22 mouse cellular contexts compared by ENCODE assay signal in the genomic region with DNA sequence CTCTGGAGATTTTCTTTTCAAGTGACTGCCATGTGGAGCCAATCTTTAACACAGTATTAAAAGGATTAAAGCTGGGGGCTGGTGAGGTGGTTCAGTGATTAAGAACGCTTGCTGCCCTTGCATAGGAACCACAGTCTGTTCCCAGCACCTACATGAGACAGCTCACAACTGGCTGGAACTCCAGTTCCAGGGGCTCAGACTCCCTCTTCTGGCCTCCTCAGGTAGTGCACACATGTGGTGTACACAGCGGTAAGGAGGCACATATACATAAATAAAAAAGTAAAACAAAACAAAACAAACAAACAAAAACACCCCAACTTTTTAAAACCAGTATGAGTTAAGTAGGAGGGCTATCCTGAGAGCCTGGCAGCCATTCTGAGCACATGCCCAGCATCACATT. TPM values are rescaled to one million over a fixed set of nuclear protein-coding genes. Genes with fewer than 3 reads are reported as not detected.
DNase-seq lines count a peak whose midpoint lies in the region; ATAC-seq and TF ChIP-seq lines count a peak whose summit lies in the region.
"Had no signal": no experiment of that assay in that cellular context is flagged by ENCODE, and none has a peak within 500 bp of the region (broad histone marks: within the 10 kb centered on the region; RNA-seq: fewer than 3 reads in every experiment).

No protein-coding gene starts in this region.

- no peak for TF ChIP-seq RAD21 in MEL (IDR thresholded peaks at IDR 0.05; ENCODE audit: low read depth, low read length)

- no peaks in the 10 kb centered on the region for H3K79me2 ChIP-seq in MEL (ENCODE audit: control insufficient read depth, insufficient read depth, low read length, poor library complexity)

- WGBS in forebrain, postnatal 0 days: 77% methylated on average over 2 of the region's 2 CpGs
- WGBS in forebrain, embryonic 14.5 days: 72% methylated on average over 2 of the region's 2 CpGs

- TF ChIP-seq EP300 in MEL (IDR thresholded peaks at IDR 0.05; ENCODE audit: low read depth in 1 of 2, low read length in 2 of 2): no peak

- H3K4me2 ChIP-seq in forebrain, postnatal 0 days (ENCODE audit: low read depth): no peak overlapping the region
- H3K4me2 ChIP-seq in forebrain, embryonic 14.5 days (ENCODE audit: low read length): no peak overlapping the region
- H3K4me2 ChIP-seq: hindbrain, embryonic 13.5 days; limb, embryonic 15.5 days had no signal

- TF ChIP-seq CTCF in forebrain, postnatal 0 days (IDR thresholded peaks at IDR 0.05; ENCODE audit: low read depth): peak; percentile 24; the same call in 1 of the 2 replicates
- peak; percentile 16 for TF ChIP-seq CTCF in left cerebral cortex, adult 2 months (IDR thresholded peaks at IDR 0.05)
- peak in 2 of 3 experiments; percentile 3 to 5; a peak in 1 of 6 replicates for TF ChIP-seq CTCF in MEL (IDR thresholded peaks at IDR 0.05 in 2 of 3, conservative IDR thresholded peaks at IDR 0.05 in 1 of 3; ENCODE audit: control insufficient read depth in 1 of 3, insufficient read depth in 1 of 3, low read depth in 2 of 3, low read length in 3 of 3, poor library complexity in 1 of 3, severe bottlenecking in 1 of 3)

- no peaks in the 10 kb centered on the region for H3K9me3 ChIP-seq in forebrain, postnatal 0 days (ENCODE audit: low read length)
- no peaks in the 10 kb centered on the region for H3K9me3 ChIP-seq in forebrain, embryonic 14.5 days (replicated peaks; ENCODE audit: control insufficient read depth, low read length)
- H3K9me3 ChIP-seq in MEL (replicated peaks; ENCODE audit: insufficient read depth, low read length): no peaks in the 10 kb centered on the region; the same call in 1 of the 2 replicates
- H3K9me3 ChIP-seq: heart, embryonic 10.5 days; hindbrain, embryonic 13.5 days; limb, embryonic 15.5 days had no signal

- no peak for ATAC-seq in forebrain, postnatal 0 days
- no peak for ATAC-seq in forebrain, embryonic 14.5 days
- no peak for ATAC-seq in granulocyte monocyte progenitor cell, adult 5-6 weeks (replicated peaks; ENCODE audit: poor library complexity, severe bottlenecking)
- ATAC-seq: activated CD4-positive, CD25-positive, alpha-beta regulatory T cell, adult 4 months; intestine, embryonic 16.5 days had no signal

- peak overlapping the region; percentile 60; the same call in 1 of the 2 replicates for H3K27ac ChIP-seq in forebrain, postnatal 0 days (ENCODE audit: low read depth, low read length)
- H3K27ac ChIP-seq in forebrain, embryonic 14.5 days (ENCODE audit: low read depth, low read length): no peak overlapping the region
- H3K27ac ChIP-seq in left cerebral cortex, adult 2 months: no peak overlapping the region
- no peak overlapping the region for H3K27ac ChIP-seq in MEL (ENCODE audit: control insufficient read depth, low read depth, low read length)
- H3K27ac ChIP-seq: heart, embryonic 10.5 days; hindbrain, embryonic 13.5 days; limb, embryonic 15.5 days had no signal

- H3K27me3 ChIP-seq in forebrain, postnatal 0 days (ENCODE audit: insufficient read depth, low read length): no peaks in the 10 kb centered on the region
- no peaks in the 10 kb centered on the region for H3K27me3 ChIP-seq in forebrain, embryonic 14.5 days (replicated peaks; ENCODE audit: control insufficient read depth, insufficient read depth, low read length)
- H3K27me3 ChIP-seq in MEL (ENCODE audit: control insufficient read depth in 1 of 2, insufficient read depth in 2 of 2, low read length in 2 of 2): no peaks in the 10 kb centered on the region
- H3K27me3 ChIP-seq: hindbrain, embryonic 13.5 days; limb, embryonic 15.5 days had no signal

- no peaks in the 10 kb centered on the region for H3K36me3 ChIP-seq in forebrain, postnatal 0 days (ENCODE audit: insufficient read depth)
- H3K36me3 ChIP-seq in forebrain, embryonic 14.5 days (ENCODE audit: control insufficient read depth, insufficient read depth, low read length): no peaks in the 10 kb centered on the region
- no peaks in the 10 kb centered on the region for H3K36me3 ChIP-seq in MEL (ENCODE audit: control insufficient read depth in 1 of 2, insufficient read depth in 2 of 2, low read length in 2 of 2)
- H3K36me3 ChIP-seq: heart, embryonic 10.5 days; hindbrain, embryonic 13.5 days; limb, embryonic 15.5 days had no signal

- intact Hi-C loops in left cerebral cortex, adult 2 months (cut with DNase I): no loop called here
- intact Hi-C loops in left cerebral cortex, postnatal 36 days (cut with DNase I): no loop called here

- DNase-seq in forebrain, postnatal 0 days: no peak
- DNase-seq in forebrain, embryonic 14.5 days (ENCODE audit: low spot score): no peak
- DNase-seq in left cerebral cortex, adult 2 months (ENCODE audit: extremely low spot score in 1 of 2, low spot score in 2 of 2): no peak
- no peak for DNase-seq in left cerebral cortex, postnatal 36 days (ENCODE audit: low spot score in 2 of 2)
- no peak for DNase-seq in MEL (ENCODE audit: low read depth, low spot score)
- DNase-seq in retina, postnatal 7 days (ENCODE audit: low read depth, low spot score): peak; percentile 14
- DNase-seq in thymus, postnatal 4 days: no peak
- DNase-seq: adrenal gland, postnatal 10 days; embryo, embryonic 11 days; gastrocnemius, postnatal 25 days; layer of hippocampus, postnatal 36 days; lung, postnatal 10 days; midbrain, embryonic 14.5 days; thymus, postnatal 36 days had no signal

- no peak overlapping the region for H3K4me3 ChIP-seq in forebrain, postnatal 0 days (ENCODE audit: low read depth, low read length)
- H3K4me3 ChIP-seq in forebrain, embryonic 14.5 days (ENCODE audit: low read depth, low read length): no peak overlapping the region
- no peak overlapping the region for H3K4me3 ChIP-seq in left cerebral cortex, adult 2 months
- no peak overlapping the region for H3K4me3 ChIP-seq in MEL (ENCODE audit: control insufficient read depth in 1 of 2, insufficient read depth in 1 of 2, low read depth in 2 of 2, low read length in 2 of 2)
- H3K4me3 ChIP-seq: heart, embryonic 10.5 days; hindbrain, embryonic 13.5 days; limb, embryonic 15.5 days; myocyte had no signal

- H3K9ac ChIP-seq in forebrain, postnatal 0 days: no peak overlapping the region
- no peak overlapping the region for H3K9ac ChIP-seq in forebrain, embryonic 14.5 days (ENCODE audit: low read length)
- no peak overlapping the region for H3K9ac ChIP-seq in MEL (ENCODE audit: control insufficient read depth, low read depth, low read length, poor library complexity, severe bottlenecking)
- H3K9ac ChIP-seq: hindbrain, embryonic 13.5 days; limb, embryonic 15.5 days had no signal

- TF ChIP-seq POLR2A in MEL (IDR thresholded peaks at IDR 0.05; ENCODE audit: control insufficient read depth in 1 of 2, insufficient read depth in 1 of 2, low read depth in 1 of 2, low read length in 2 of 2, poor library complexity in 1 of 2): no peak

- H3K4me1 ChIP-seq in forebrain, postnatal 0 days (ENCODE audit: insufficient read depth): no peaks in the 10 kb centered on the region
- H3K4me1 ChIP-seq in forebrain, embryonic 14.5 days (ENCODE audit: control insufficient read depth, insufficient read depth, low read length): no peaks in the 10 kb centered on the region
- no peaks in the 10 kb centered on the region for H3K4me1 ChIP-seq in MEL (ENCODE audit: control insufficient read depth in 1 of 2, insufficient read depth in 2 of 2, low read length in 2 of 2)
- H3K4me1 ChIP-seq: heart, embryonic 10.5 days; hindbrain, embryonic 13.5 days; limb, embryonic 15.5 days had no signal

TF ChIP-seq in MEL, 35 proteins besides CTCF, POLR2A, EP300 and RAD21:
- TF ChIP-seq ETS1 (IDR thresholded peaks at IDR 0.05; ENCODE audit: low read depth, low read length) (no peak), MXI1 (IDR thresholded peaks at IDR 0.05; ENCODE audit: low read depth, low read length) (no peak), MYC (IDR thresholded peaks at IDR 0.05; ENCODE audit: low read depth, low read length) (no peak)

RNA-seq across cellular contexts. Expression of a gene that starts 36.0 kb away (rescaled TPM):
- total RNA-seq in forebrain, postnatal 0 days (2014; rRNA removed): 7.0 and 12.3 TPM in 2 replicates
- polyA plus RNA-seq in forebrain, postnatal 0 days (2015; fragmentation: Nextera tagmentation; extraction: Ambion mirVana): 3.8 and 4.8 TPM in 2 replicates
- polyA plus RNA-seq in forebrain, embryonic 14.5 days (2014; fragmentation: Nextera tagmentation; extraction: Ambion mirVana): 0.61 and 1.1 TPM in 2 replicates
- 1 to 10 TPM; 3.4 to 4.8 TPM for total RNA-seq in left cerebral cortex, adult 2 months (2021)
- total RNA-seq in left cerebral cortex, postnatal 36 days (2021): 1 to 10 TPM; 3.6 to 6.0 TPM
- total RNA-seq in MEL (2012; rRNA removed): not detected in 2 replicates
- not detected for polyA plus RNA-seq in MEL (2012; ENCODE audit: insufficient read depth in 1 of 2, insufficient read length in 2 of 2, low read depth in 1 of 2, low replicate concordance in 2 of 2, missing spikeins in 1 of 2)
- not detected in 2 replicates for total RNA-seq in granulocyte monocyte progenitor cell, adult 5-6 weeks (2014; fragmentation: Nextera tagmentation)
- not detected in 2 replicates for total RNA-seq in granulocyte monocyte progenitor cell, adult 5-6 weeks (2017)
- total RNA-seq: megakaryocyte, adult 5-6 weeks had no signal
- polyA plus RNA-seq: activated CD4-positive, CD25-positive, alpha-beta regulatory T cell, adult 4 months had no signal
